Mouse (Mus musculus) liver, postnatal 0 days (tissue): ENCODE results near the gene Rbms3. TPM values are rescaled to one million over a fixed set of nuclear protein-coding genes. Genes with fewer than 3 reads are reported as not detected.

ENCODE experiments used
- ATAC-seq: fragments of 200-750 bp; cut with Nextera tagmentation; 2 replicates; pipeline ENCODE4 v1.8.0; 2017; ENCODE audit warnings: mild to moderate bottlenecking, moderate library complexity
- DNase-seq: peaks from one replicate; pipeline ENCODE4 v3.0.0-alpha.2; 2016
- H3K27ac ChIP-seq: fragments of 300-500 bp; sonication (generic); 2 replicates; pipeline ENCODE4 v1.5.1; 2014; ENCODE audit warnings: antibody characterized with exemption, moderate library complexity, mild to moderate bottlenecking, low read depth
- H3K27me3 ChIP-seq: fragments of 300-500 bp; sonication (generic); 2 replicates; pipeline ENCODE4 v1.6.1; 2014; ENCODE audit warnings: low read length, control low read depth, mixed read lengths; ENCODE audit not compliant: insufficient read depth
- H3K36me3 ChIP-seq: fragments of 300-500 bp; sonication (generic); replicated peaks from 2 replicates; pipeline ENCODE4 v1.6.1; 2014; ENCODE audit warnings: mild to moderate bottlenecking, control low read depth, low read length, moderate library complexity, mixed read lengths; ENCODE audit not compliant: insufficient read depth
- H3K4me1 ChIP-seq: fragments of 300-500 bp; sonication (generic); 2 replicates; pipeline ENCODE4 v1.6.1; 2014; ENCODE audit warnings: antibody characterized with exemption, mild to moderate bottlenecking, control low read depth; ENCODE audit not compliant: insufficient read depth
- H3K4me2 ChIP-seq: fragments of 300-500 bp; sonication (generic); 2 replicates; pipeline ENCODE4 v1.6.1; 2014; ENCODE audit warnings: low read depth, mild to moderate bottlenecking, low read length, moderate library complexity, mixed read lengths
- H3K4me3 ChIP-seq: fragments of 300-500 bp; sonication (generic); 2 replicates; pipeline ENCODE4 v1.5.1; 2014; ENCODE audit warnings: low read depth, low read length
- H3K9ac ChIP-seq: fragments of 300-500 bp; sonication (generic); replicated peaks from 2 replicates; pipeline ENCODE4 v1.6.1; 2014; ENCODE audit warnings: mild to moderate bottlenecking, moderate library complexity
- H3K9me3 ChIP-seq: fragments of 300-500 bp; sonication (generic); 2 replicates; pipeline ENCODE4 v1.6.1; 2016; ENCODE audit warnings: mild to moderate bottlenecking, control low read depth, low read length, mixed read lengths
- CTCF ChIP-seq: sonication (generic); IDR thresholded peaks from 2 replicates; pipeline ENCODE4 v1.5.1; 2016; ENCODE audit warnings: antibody characterized with exemption, low read depth
- EP300 ChIP-seq: IDR thresholded peaks from 2 replicates; pipeline ENCODE4 v1.6.1; 2016; ENCODE audit warnings: antibody characterized with exemption, low read depth, mild to moderate bottlenecking
- WGBS: fragments of 180-500 bp; shearing (Covaris S2); extraction: QIAGEN DNeasy Blood & Tissue Kit; methylation state at CpG from one replicate; pipeline ENCODE4 v1.1.7; 2014; ENCODE audit not compliant: insufficient replicate concordance; 5-methylcytosine and 5-hydroxymethylcytosine counted together
- polyA plus RNA-seq: library from polyadenylated mRNA; unstranded; fragments of >200 nt; fragmentation: Nextera tagmentation; extraction: Ambion mirVana; gene quantifications from 2 replicates; pipeline ENCODE4 v1.2.1, GENCODE M21; 2015

The Rbms3 gene
- polyA plus RNA-seq, 1 experiment from 2014 or later: 2.8 TPM

DNA sequence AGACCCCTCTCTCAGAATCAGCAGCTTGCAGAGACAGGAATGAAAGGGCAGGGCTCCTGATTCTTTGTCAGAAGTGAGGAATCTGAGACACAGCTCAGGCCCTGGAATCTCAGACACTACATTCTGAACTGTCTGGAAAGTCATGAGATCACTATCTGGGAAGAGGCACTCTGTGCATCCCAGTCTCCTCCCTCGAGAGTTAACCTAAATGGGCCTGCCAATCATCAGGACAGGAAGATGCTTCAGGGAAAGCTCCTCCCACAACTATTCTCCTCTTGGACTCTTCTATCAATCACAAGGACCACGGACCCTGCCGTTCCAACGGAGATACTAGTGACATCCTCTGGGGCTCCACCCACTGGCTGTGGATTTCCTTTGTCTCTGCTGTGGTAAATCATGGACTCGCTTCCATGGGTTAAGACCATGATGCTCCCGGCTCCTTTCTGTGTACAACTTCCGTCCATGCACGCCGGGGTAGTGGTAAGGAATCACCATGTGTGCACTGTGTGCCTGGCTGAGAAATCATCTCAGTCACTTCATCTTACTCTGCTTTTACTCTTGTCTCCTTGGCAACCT is 473.3 kb downstream of the Rbms3 start:
- Histone ChIP-seq H3K4me3 (no peak overlapping the region), H3K36me3 (no peaks in the 10 kb centered on the region), H3K27ac (no peak overlapping the region), H3K9ac (no peak overlapping the region), H3K27me3 (no peaks in the 10 kb centered on the region), H3K4me2 (no peak overlapping the region), H3K9me3 (no peaks in the 10 kb centered on the region), H3K4me1 (no peaks in the 10 kb centered on the region; the same call in 1 of the 2 replicates)
- 72% methylated on average over 9 of the region's 9 CpGs for WGBS
- DNase-seq (no peak), ATAC-seq (no peak)
- TF ChIP-seq EP300 (no peak), CTCF (no peak)

GRCm38 (mm10) chr9:117154590-117154989 is 475.1 kb downstream of the Rbms3 start:
- Histone ChIP-seq H3K27ac (no peak overlapping the region), H3K4me1 (no peaks in the 10 kb centered on the region), H3K9me3 (no peaks in the 10 kb centered on the region), H3K36me3 (no peaks in the 10 kb centered on the region), H3K9ac (no peak overlapping the region), H3K27me3 (no peaks in the 10 kb centered on the region), H3K4me2 (no peak overlapping the region), H3K4me3 (no peak overlapping the region)
- ATAC-seq (no peak), DNase-seq (no peak)
- WGBS: 87% methylated on average over 4 of the region's 4 CpGs
- TF ChIP-seq EP300 (no peak), CTCF (no peak)

DNA sequence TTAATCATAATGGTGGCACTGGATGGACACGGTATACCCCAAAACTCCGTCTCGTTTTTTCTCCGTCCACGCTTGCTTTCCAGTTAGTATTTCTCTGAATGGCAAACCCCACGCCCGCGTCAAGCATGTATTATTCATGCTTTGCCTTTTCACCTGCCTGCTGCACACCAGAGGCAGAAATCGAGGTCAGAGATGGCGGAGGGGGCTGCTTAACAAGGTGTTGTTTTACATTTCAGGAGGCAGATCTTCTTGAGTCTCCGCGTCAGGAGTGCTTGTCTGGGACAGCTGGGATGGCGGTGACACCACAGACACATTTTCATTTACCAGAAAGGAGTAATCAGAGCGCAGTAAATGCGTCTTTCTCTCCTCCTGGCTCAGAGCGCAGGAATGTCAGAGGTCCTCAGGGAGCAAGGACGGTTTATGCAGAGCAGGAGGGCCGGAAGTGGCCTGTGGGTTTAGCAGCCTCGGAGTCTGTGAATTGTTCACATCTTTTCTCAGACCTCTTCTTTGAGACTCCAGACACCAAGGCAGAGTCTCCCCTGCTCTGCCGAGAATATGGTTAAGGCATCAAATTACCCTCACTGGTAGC is 475.9 kb downstream of the Rbms3 start:
- H3K9ac ChIP-seq: no peak overlapping the region
- H3K4me3 ChIP-seq: no peak overlapping the region
- no peaks in the 10 kb centered on the region for H3K9me3 ChIP-seq
- no peak for TF ChIP-seq CTCF
- no peak for TF ChIP-seq EP300
- no peaks in the 10 kb centered on the region for H3K4me1 ChIP-seq
- 67% methylated on average over 20 of the region's 20 CpGs for WGBS
- peak overlapping the region; percentile 29; the same call in 1 of the 2 replicates for H3K4me2 ChIP-seq
- DNase-seq: no peak
- no peak overlapping the region for H3K27ac ChIP-seq
- H3K27me3 ChIP-seq: no peaks in the 10 kb centered on the region
- H3K36me3 ChIP-seq: no peaks in the 10 kb centered on the region
- ATAC-seq: no peak

GRCm38 (mm10) chr9:117151951-117152350 is 477.8 kb downstream of the Rbms3 start:
- H3K4me3 ChIP-seq: no peak overlapping the region
- no peaks in the 10 kb centered on the region for H3K4me1 ChIP-seq
- no peak for ATAC-seq
- no peak overlapping the region for H3K4me2 ChIP-seq
- no peaks in the 10 kb centered on the region for H3K9me3 ChIP-seq
- 79% methylated on average over 3 of the region's 3 CpGs for WGBS
- no peaks in the 10 kb centered on the region for H3K27me3 ChIP-seq
- no peak for DNase-seq
- no peak overlapping the region for H3K9ac ChIP-seq
- no peaks in the 10 kb centered on the region for H3K36me3 ChIP-seq
- TF ChIP-seq EP300 (no peak), CTCF (no peak)
- no peak overlapping the region for H3K27ac ChIP-seq

DNA sequence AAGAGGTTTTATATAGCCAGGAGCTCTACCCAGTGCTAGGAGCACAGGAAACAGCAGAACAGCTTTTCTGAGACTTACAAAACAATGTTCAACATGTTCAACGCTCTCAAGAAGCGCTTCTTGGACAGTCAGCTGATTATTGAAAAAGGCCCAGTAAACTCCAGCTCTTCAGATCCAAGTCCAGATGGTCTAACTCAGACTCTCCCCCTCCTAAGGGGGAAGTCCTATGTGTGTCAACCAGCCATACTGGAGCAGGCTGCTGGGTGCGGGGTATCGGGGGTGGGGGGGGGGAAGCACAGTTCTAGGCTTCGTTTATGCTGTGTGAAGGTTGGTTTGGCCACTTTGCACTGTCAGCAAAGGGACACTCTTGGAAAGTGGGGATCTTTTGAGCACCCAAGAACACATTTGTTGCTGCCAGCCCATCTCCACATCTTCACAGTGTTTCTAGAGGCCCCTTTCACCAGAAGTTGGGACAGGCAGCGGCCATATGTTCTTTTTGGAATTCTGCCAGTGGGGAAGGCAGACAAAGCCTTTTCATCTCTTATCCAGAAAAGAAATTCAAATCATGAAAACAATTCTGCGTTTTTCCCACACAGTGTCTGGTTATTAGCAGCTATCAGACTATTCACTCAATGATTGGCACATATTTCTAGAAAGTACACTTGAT is 485.5 kb downstream of the Rbms3 start:
- Histone ChIP-seq H3K27me3 (no peaks in the 10 kb centered on the region), H3K9ac (no peak overlapping the region), H3K4me3 (no peak overlapping the region), H3K4me2 (no peak overlapping the region), H3K36me3 (no peaks in the 10 kb centered on the region), H3K9me3 (no peaks in the 10 kb centered on the region), H3K4me1 (no peaks in the 10 kb centered on the region), H3K27ac (no peak overlapping the region)
- WGBS: 63% methylated on average over 7 of the region's 7 CpGs
- ATAC-seq: no peak
- DNase-seq: no peak
- TF ChIP-seq CTCF (no peak), EP300 (no peak)

GRCm38 (mm10) chr9:117139971-117140370 is 489.7 kb downstream of the Rbms3 start:
- H3K4me2 ChIP-seq: no peak overlapping the region
- TF ChIP-seq CTCF: no peak
- no peak for TF ChIP-seq EP300
- no peaks in the 10 kb centered on the region for H3K9me3 ChIP-seq
- no peak for DNase-seq
- 83% methylated on average over 3 of the region's 3 CpGs for WGBS
- H3K27me3 ChIP-seq: no peaks in the 10 kb centered on the region
- no peak for ATAC-seq
- no peak overlapping the region for H3K9ac ChIP-seq
- H3K4me1 ChIP-seq: no peaks in the 10 kb centered on the region
- no peak overlapping the region for H3K4me3 ChIP-seq
- H3K27ac ChIP-seq: no peak overlapping the region
- H3K36me3 ChIP-seq: no peaks in the 10 kb centered on the region
